Mouse (Mus musculus): ENCODE data around the gene Limk2. TPM values are rescaled to one million over a fixed set of nuclear protein-coding genes. Genes with fewer than 3 reads are reported as not detected.

The Limk2 gene
- total and polyA plus RNA-seq, 2 experiments from 2014 or later: 31.0 to 38.3 TPM

- TF ChIP-seq EP300 (IDR thresholded peaks at IDR 0.05; ENCODE audit: low read depth): no peak
- TF ChIP-seq CTCF (IDR thresholded peaks at IDR 0.05; ENCODE audit: low read depth): no peak
- peaks cover 53% of the 10 kb centered on the region for H3K36me3 ChIP-seq (replicated peaks; ENCODE audit: control insufficient read depth, insufficient read depth, low read length)
- H3K27ac ChIP-seq (ENCODE audit: low read depth): peak overlapping the region; percentile 57; the same call in 1 of the 2 replicates
- no peak overlapping the region for H3K4me2 ChIP-seq (ENCODE audit: low read depth, low read length)
- DNase-seq (ENCODE audit: low spot score) (no peak), ATAC-seq (ENCODE audit: insufficient read depth, low read depth) (no peak)
- no peaks in the 10 kb centered on the region for H3K27me3 ChIP-seq (ENCODE audit: control insufficient read depth, insufficient read depth, low read length)
- H3K9me3 ChIP-seq (replicated peaks; ENCODE audit: control insufficient read depth, low read length): no peaks in the 10 kb centered on the region
- 83% methylated on average over 9 of the region's 10 CpGs for WGBS
- no peak overlapping the region for H3K4me3 ChIP-seq (ENCODE audit: low read depth, low read length)
- 0 out of 2 replicates have a peak, but pooled peaks cover 4% of the 10 kb centered on the region for H3K4me1 ChIP-seq (ENCODE audit: control insufficient read depth, insufficient read depth)
- H3K9ac ChIP-seq (replicated peaks; ENCODE audit: low read depth, low read length): no peak overlapping the region
Measured at GRCm38 (mm10) chr11:3311586-3312347, 97.2 kb downstream of the Limk2 start.

GRCm38 (mm10) chr11:3310789-3311585, 98.0 kb downstream of the Limk2 start:
- Histone ChIP-seq H3K9ac (replicated peaks; ENCODE audit: low read depth, low read length) (no peak overlapping the region), H3K4me2 (ENCODE audit: low read depth, low read length) (no peak overlapping the region), H3K4me1 (ENCODE audit: control insufficient read depth, insufficient read depth) (0 out of 2 replicates have a peak, but pooled peaks cover 4% of the 10 kb centered on the region), H3K9me3 (replicated peaks; ENCODE audit: control insufficient read depth, low read length) (no peaks in the 10 kb centered on the region), H3K4me3 (ENCODE audit: low read depth, low read length) (no peak overlapping the region), H3K36me3 (replicated peaks; ENCODE audit: control insufficient read depth, insufficient read depth, low read length) (peaks cover 60% of the 10 kb centered on the region), H3K27ac (ENCODE audit: low read depth) (peak overlapping the region; percentile 57; the same call in 1 of the 2 replicates), H3K27me3 (ENCODE audit: control insufficient read depth, insufficient read depth, low read length) (no peaks in the 10 kb centered on the region)
- ATAC-seq (ENCODE audit: insufficient read depth, low read depth): no peak
- DNase-seq (ENCODE audit: low spot score): no peak
- no peak for TF ChIP-seq CTCF (IDR thresholded peaks at IDR 0.05; ENCODE audit: low read depth)
- 74% methylated on average over 10 of the region's 10 CpGs for WGBS

- no peak overlapping the region for H3K4me2 ChIP-seq (ENCODE audit: low read depth, low read length)
- WGBS: 84% methylated on average over 4 of the region's 4 CpGs
- H3K27ac ChIP-seq (ENCODE audit: low read depth): peak overlapping the region; percentile 57; the same call in 1 of the 2 replicates
- no peak for ATAC-seq (ENCODE audit: insufficient read depth, low read depth)
- H3K9ac ChIP-seq (replicated peaks; ENCODE audit: low read depth, low read length): no peak overlapping the region
- no peaks in the 10 kb centered on the region for H3K9me3 ChIP-seq (replicated peaks; ENCODE audit: control insufficient read depth, low read length)
- no peak for DNase-seq (ENCODE audit: low spot score)
- 0 out of 2 replicates have a peak, but pooled peaks cover 4% of the 10 kb centered on the region for H3K4me1 ChIP-seq (ENCODE audit: control insufficient read depth, insufficient read depth)
- TF ChIP-seq EP300 (IDR thresholded peaks at IDR 0.05; ENCODE audit: low read depth): no peak
- TF ChIP-seq CTCF (IDR thresholded peaks at IDR 0.05; ENCODE audit: low read depth): no peak
- no peak overlapping the region for H3K4me3 ChIP-seq (ENCODE audit: low read depth, low read length)
- H3K36me3 ChIP-seq (replicated peaks; ENCODE audit: control insufficient read depth, insufficient read depth, low read length): peaks cover 67% of the 10 kb centered on the region
- no peaks in the 10 kb centered on the region for H3K27me3 ChIP-seq (ENCODE audit: control insufficient read depth, insufficient read depth, low read length)
Measured at GRCm38 (mm10) chr11:3309884-3310283, 99.1 kb downstream of the Limk2 start.

- peaks cover 13% of the 10 kb centered on the region for H3K4me1 ChIP-seq (ENCODE audit: control insufficient read depth, insufficient read depth)
- DNase-seq (ENCODE audit: low spot score) (no peak), ATAC-seq (ENCODE audit: insufficient read depth, low read depth) (no peak)
- peaks cover 86% of the 10 kb centered on the region for H3K36me3 ChIP-seq (replicated peaks; ENCODE audit: control insufficient read depth, insufficient read depth, low read length)
- no peak overlapping the region for H3K27ac ChIP-seq (ENCODE audit: low read depth)
- no peaks in the 10 kb centered on the region for H3K9me3 ChIP-seq (replicated peaks; ENCODE audit: control insufficient read depth, low read length)
- H3K4me2 ChIP-seq (ENCODE audit: low read depth, low read length): no peak overlapping the region
- no peak for TF ChIP-seq EP300 (IDR thresholded peaks at IDR 0.05; ENCODE audit: low read depth)
- TF ChIP-seq CTCF (IDR thresholded peaks at IDR 0.05; ENCODE audit: low read depth): no peak
- no peak overlapping the region for H3K4me3 ChIP-seq (ENCODE audit: low read depth, low read length)
- H3K9ac ChIP-seq (replicated peaks; ENCODE audit: low read depth, low read length): no peak overlapping the region
- no peaks in the 10 kb centered on the region for H3K27me3 ChIP-seq (ENCODE audit: control insufficient read depth, insufficient read depth, low read length)
- WGBS: 80% methylated on average over 3 of the region's 3 CpGs
Measured at GRCm38 (mm10) chr11:3307875-3308274, 101.1 kb downstream of the Limk2 start.

GRCm38 (mm10) chr11:3305821-3306220, 103.2 kb downstream of the Limk2 start:
- Histone ChIP-seq H3K4me3 (ENCODE audit: low read depth, low read length) (no peak overlapping the region), H3K36me3 (replicated peaks; ENCODE audit: control insufficient read depth, insufficient read depth, low read length) (peaks cover 92% of the 10 kb centered on the region), H3K9ac (replicated peaks; ENCODE audit: low read depth, low read length) (no peak overlapping the region), H3K4me1 (ENCODE audit: control insufficient read depth, insufficient read depth) (peaks cover 24% of the 10 kb centered on the region), H3K4me2 (ENCODE audit: low read depth, low read length) (no peak overlapping the region), H3K9me3 (replicated peaks; ENCODE audit: control insufficient read depth, low read length) (no peaks in the 10 kb centered on the region), H3K27me3 (ENCODE audit: control insufficient read depth, insufficient read depth, low read length) (no peaks in the 10 kb centered on the region), H3K27ac (ENCODE audit: low read depth) (no peak overlapping the region)
- no peak for ATAC-seq (ENCODE audit: insufficient read depth, low read depth)
- TF ChIP-seq CTCF (IDR thresholded peaks at IDR 0.05; ENCODE audit: low read depth) (no peak), EP300 (IDR thresholded peaks at IDR 0.05; ENCODE audit: low read depth) (no peak)
- DNase-seq (ENCODE audit: low spot score): no peak
- 89% methylated on average over 4 of the region's 4 CpGs for WGBS

All from heart, postnatal 0 days (tissue).